ENCODE assay signal across 13 mouse cellular contexts in the genomic region with DNA sequence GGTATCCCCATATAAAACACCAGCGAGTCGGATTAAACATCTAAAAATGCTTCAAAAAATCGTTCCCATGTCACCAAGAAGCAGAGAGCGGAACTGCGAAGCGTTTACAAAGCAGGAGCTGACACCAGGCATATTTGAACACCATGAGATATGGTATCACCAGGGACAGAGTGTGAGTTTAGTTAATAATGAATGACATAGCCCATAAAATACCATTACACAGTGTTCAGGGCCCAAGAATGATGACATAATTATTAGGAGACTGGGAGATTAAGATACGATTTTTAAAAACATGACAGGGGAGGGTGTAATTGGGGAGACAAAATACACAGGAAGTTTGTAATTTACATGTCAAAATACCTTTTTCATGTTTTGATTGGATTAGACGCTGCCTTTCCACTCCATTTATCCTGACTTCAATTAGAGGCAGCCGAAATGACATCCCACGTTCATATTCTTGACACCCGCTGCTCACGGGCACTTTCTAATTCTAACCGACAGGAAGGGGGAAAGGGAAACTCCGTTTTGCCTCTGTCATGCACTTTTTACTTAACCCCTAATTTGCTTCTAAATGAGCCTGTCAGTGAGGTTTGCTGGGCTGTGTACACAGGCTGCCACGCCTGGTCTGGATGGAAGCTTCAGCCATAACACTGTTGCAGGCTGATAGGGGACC.
A peak's percentile ranks its signal among the peaks of the same experiment; 100 is the strongest.
DNase-seq lines count a peak whose midpoint lies in the region; ATAC-seq lines count a peak whose summit lies in the region.
"Had no signal": no experiment of that assay in that cellular context is flagged by ENCODE, and none has a peak within 500 bp of the region (broad histone marks: within the 10 kb centered on the region; RNA-seq: fewer than 3 reads in every experiment).

No protein-coding gene starts in this region.

- H3K4me1 ChIP-seq in hindbrain, embryonic 14.5 days (replicated peaks; ENCODE audit: control insufficient read depth, insufficient read depth, low read length): peaks cover 7% of the 10 kb centered on the region; the same call in 1 of the 2 replicates
- H3K4me1 ChIP-seq in neural tube, embryonic 15.5 days: 0 out of 2 replicates have a peak, but pooled peaks cover 5% of the 10 kb centered on the region
- H3K4me1 ChIP-seq: heart, embryonic 12.5 days had no signal

- 0 out of 2 replicates have a peak, but pooled peaks have one; percentile 31 for ATAC-seq in hindbrain, embryonic 14.5 days (ENCODE audit: low FRiP score)
- ATAC-seq in neural tube, embryonic 15.5 days (ENCODE audit: low FRiP score): no peak

- intact Hi-C loops in left cerebral cortex, postnatal 36 days (cut with DNase I): no loop called here

- no peak overlapping the region for H3K9ac ChIP-seq in hindbrain, embryonic 14.5 days
- H3K9ac ChIP-seq in neural tube, embryonic 15.5 days (replicated peaks): no peak overlapping the region
- H3K9ac ChIP-seq: heart, embryonic 12.5 days had no signal

- H3K9me3 ChIP-seq in hindbrain, embryonic 14.5 days (ENCODE audit: control insufficient read depth, low read length): no peaks in the 10 kb centered on the region
- H3K9me3 ChIP-seq in neural tube, embryonic 15.5 days (replicated peaks): no peaks in the 10 kb centered on the region
- H3K9me3 ChIP-seq: heart, embryonic 12.5 days had no signal

- no peak overlapping the region for H3K27ac ChIP-seq in hindbrain, embryonic 14.5 days
- no peak overlapping the region for H3K27ac ChIP-seq in neural tube, embryonic 15.5 days (replicated peaks)

- H3K4me2 ChIP-seq in hindbrain, embryonic 14.5 days (replicated peaks): peak overlapping the region; percentile 21
- H3K4me2 ChIP-seq in neural tube, embryonic 15.5 days: peak overlapping the region; percentile 32
- H3K4me2 ChIP-seq: heart, embryonic 12.5 days had no signal

- H3K4me3 ChIP-seq in hindbrain, embryonic 14.5 days (replicated peaks; ENCODE audit: low read length): no peak overlapping the region
- no peak overlapping the region for H3K4me3 ChIP-seq in neural tube, embryonic 15.5 days (replicated peaks)
- H3K4me3 ChIP-seq: heart, embryonic 12.5 days had no signal

- no peaks in the 10 kb centered on the region for H3K36me3 ChIP-seq in hindbrain, embryonic 14.5 days (replicated peaks; ENCODE audit: control insufficient read depth, insufficient read depth)
- H3K36me3 ChIP-seq in neural tube, embryonic 15.5 days: no peaks in the 10 kb centered on the region
- H3K36me3 ChIP-seq: heart, embryonic 12.5 days had no signal

- WGBS in hindbrain, embryonic 14.5 days: 30% methylated on average over 15 of the region's 15 CpGs
- WGBS in neural tube, embryonic 15.5 days: 39% methylated on average over 15 of the region's 15 CpGs

- H3K27me3 ChIP-seq in hindbrain, embryonic 14.5 days (ENCODE audit: control insufficient read depth, insufficient read depth, low read length): no peaks in the 10 kb centered on the region
- H3K27me3 ChIP-seq in neural tube, embryonic 15.5 days (replicated peaks): no peaks in the 10 kb centered on the region
- H3K27me3 ChIP-seq: heart, embryonic 12.5 days had no signal

- DNase-seq in embryo, embryonic 10.5 days (ENCODE audit: low spot score): peak; percentile 24
- DNase-seq in embryo, embryonic 9.5 days (ENCODE audit: extremely low spot score): no peak
- DNase-seq in layer of hippocampus, adult 9-11 months: peak; percentile 16
- DNase-seq in layer of hippocampus, postnatal 14 days (ENCODE audit: low spot score in 2 of 2): no peak
- peak; percentile 29 for DNase-seq in hindbrain, embryonic 14.5 days (ENCODE audit: low spot score)
- no peak for DNase-seq in left cerebral cortex, postnatal 36 days (ENCODE audit: low spot score in 2 of 2)
- no peak for DNase-seq in thymus, adult 18-20 months
- DNase-seq: adrenal gland, adult 8-10 months; cerebellum, postnatal 36 days; gastrocnemius, postnatal 10 days; kidney, postnatal 10 days had no signal

Comparison
In these comparisons a context has a peak if more than half of its experiments do, and no peak if none do; other contexts are left out.
1. DNase-seq: peak in embryo, embryonic 10.5 days (single experiment), layer of hippocampus, adult 9-11 months (single experiment) and hindbrain, embryonic 14.5 days (single experiment); none in embryo, embryonic 9.5 days (single experiment), layer of hippocampus, postnatal 14 days (0 of 2), left cerebral cortex, postnatal 36 days (0 of 2) and thymus, adult 18-20 months (0 of 2).